Mouse (Mus musculus): Measurements from ENCODE around the gene Esr2. TPM values are rescaled to one million over a fixed set of nuclear protein-coding genes. Genes with fewer than 3 reads are reported as not detected.
"Not testable (repeated sequence)": the region's sequence is repeated elsewhere in the genome, so short reads cannot be mapped to it uniquely, and the experiment has no call there.

Esr2 gene
- polyA plus RNA-seq (2015; fragmentation: Nextera tagmentation; extraction: Ambion mirVana): 0.04 and 0.05 TPM in 2 replicates

- Histone ChIP-seq H3K9me3 (ENCODE audit: control insufficient read depth, low read length) (no peaks in the 10 kb centered on the region), H3K4me3 (ENCODE audit: low read length) (peak within 1 kb of the TSS; percentile 52), H3K4me2 (ENCODE audit: low read depth, low read length) (peak within 1 kb of the TSS; percentile 95), H3K27ac (ENCODE audit: low read length) (no peak within 1 kb of the TSS), H3K36me3 (ENCODE audit: control insufficient read depth, insufficient read depth, low read length) (no peaks in the 10 kb centered on the region), H3K9ac (ENCODE audit: low read depth, low read length) (peak within 1 kb of the TSS; percentile 50), H3K4me1 (ENCODE audit: control insufficient read depth, insufficient read depth, low read length) (0 out of 2 replicates have a peak, but pooled peaks cover 5% of the 10 kb centered on the region), H3K27me3 (replicated peaks; ENCODE audit: control insufficient read depth, insufficient read depth, low read length) (no peaks in the 10 kb centered on the region)
- under 1% methylated on average over 39 of the region's 39 CpGs for WGBS
- peak; percentile 25 for ATAC-seq
Observed at GRCm38 (mm10) chr12:76177000-76177863, at the start of gene Esr2. Gene Esr2 (minus strand): TSS chr12:76177259.

GRCm38 (mm10) chr12:76222104-76222503, 45.0 kb upstream of the Esr2 start:
- not testable (repeated sequence) for H3K9me3 ChIP-seq (ENCODE audit: control insufficient read depth, low read length); H3K4me1 ChIP-seq (ENCODE audit: control insufficient read depth, insufficient read depth, low read length); H3K27ac ChIP-seq (ENCODE audit: low read length); H3K9ac ChIP-seq (ENCODE audit: low read depth, low read length); ATAC-seq; H3K4me3 ChIP-seq (ENCODE audit: low read length); H3K36me3 ChIP-seq (ENCODE audit: control insufficient read depth, insufficient read depth, low read length); H3K4me2 ChIP-seq (ENCODE audit: low read depth, low read length); H3K27me3 ChIP-seq (replicated peaks; ENCODE audit: control insufficient read depth, insufficient read depth, low read length)
- 59% methylated on average over 3 of the region's 8 CpGs for WGBS

- 65% methylated on average over 11 of the region's 11 CpGs for WGBS
- H3K4me3 ChIP-seq (ENCODE audit: low read length): no peak overlapping the region
- no peak for ATAC-seq
- no peaks in the 10 kb centered on the region for H3K9me3 ChIP-seq (ENCODE audit: control insufficient read depth, low read length)
- no peaks in the 10 kb centered on the region for H3K4me1 ChIP-seq (ENCODE audit: control insufficient read depth, insufficient read depth, low read length)
- H3K36me3 ChIP-seq (ENCODE audit: control insufficient read depth, insufficient read depth, low read length): no peaks in the 10 kb centered on the region
- no peaks in the 10 kb centered on the region for H3K27me3 ChIP-seq (replicated peaks; ENCODE audit: control insufficient read depth, insufficient read depth, low read length)
- no peak overlapping the region for H3K27ac ChIP-seq (ENCODE audit: low read length)
- no peak overlapping the region for H3K9ac ChIP-seq (ENCODE audit: low read depth, low read length)
- no peak overlapping the region for H3K4me2 ChIP-seq (ENCODE audit: low read depth, low read length)
Observed at GRCm38 (mm10) chr12:76216716-76217115, 39.7 kb upstream of the Esr2 start.

- no peak for ATAC-seq
- Histone ChIP-seq H3K9me3 (ENCODE audit: control insufficient read depth, low read length) (no peaks in the 10 kb centered on the region), H3K27ac (ENCODE audit: low read length) (no peak overlapping the region), H3K4me2 (ENCODE audit: low read depth, low read length) (no peak overlapping the region), H3K4me1 (ENCODE audit: control insufficient read depth, insufficient read depth, low read length) (no peaks in the 10 kb centered on the region), H3K36me3 (ENCODE audit: control insufficient read depth, insufficient read depth, low read length) (no peaks in the 10 kb centered on the region), H3K4me3 (ENCODE audit: low read length) (no peak overlapping the region), H3K27me3 (replicated peaks; ENCODE audit: control insufficient read depth, insufficient read depth, low read length) (no peaks in the 10 kb centered on the region), H3K9ac (ENCODE audit: low read depth, low read length) (no peak overlapping the region)
- 27% methylated on average over 5 of the region's 5 CpGs for WGBS
Observed at GRCm38 (mm10) chr12:76215121-76215520, 38.1 kb upstream of the Esr2 start.

- Histone ChIP-seq H3K9me3 (ENCODE audit: control insufficient read depth, low read length) (no peaks in the 10 kb centered on the region), H3K4me2 (ENCODE audit: low read depth, low read length) (no peak overlapping the region), H3K36me3 (ENCODE audit: control insufficient read depth, insufficient read depth, low read length) (no peaks in the 10 kb centered on the region), H3K4me1 (ENCODE audit: control insufficient read depth, insufficient read depth, low read length) (no peaks in the 10 kb centered on the region), H3K9ac (ENCODE audit: low read depth, low read length) (no peak overlapping the region), H3K4me3 (ENCODE audit: low read length) (no peak overlapping the region), H3K27me3 (replicated peaks; ENCODE audit: control insufficient read depth, insufficient read depth, low read length) (no peaks in the 10 kb centered on the region), H3K27ac (ENCODE audit: low read length) (no peak overlapping the region)
- WGBS: 91% methylated on average over 5 of the region's 5 CpGs
- no peak for ATAC-seq
Observed at GRCm38 (mm10) chr12:76209429-76209974, 32.4 kb upstream of the Esr2 start.

GRCm38 (mm10) chr12:76200326-76200725, 23.3 kb upstream of the Esr2 start:
- Histone ChIP-seq H3K9me3 (ENCODE audit: control insufficient read depth, low read length) (no peaks in the 10 kb centered on the region), H3K9ac (ENCODE audit: low read depth, low read length) (no peak overlapping the region), H3K4me3 (ENCODE audit: low read length) (no peak overlapping the region), H3K36me3 (ENCODE audit: control insufficient read depth, insufficient read depth, low read length) (no peaks in the 10 kb centered on the region), H3K27ac (ENCODE audit: low read length) (no peak overlapping the region), H3K4me2 (ENCODE audit: low read depth, low read length) (no peak overlapping the region), H3K4me1 (ENCODE audit: control insufficient read depth, insufficient read depth, low read length) (peaks cover 15% of the 10 kb centered on the region), H3K27me3 (replicated peaks; ENCODE audit: control insufficient read depth, insufficient read depth, low read length) (no peaks in the 10 kb centered on the region)
- WGBS: 69% methylated on average over 4 of the region's 4 CpGs
- ATAC-seq: no peak

GRCm38 (mm10) chr12:76197071-76197470, 20.0 kb upstream of the Esr2 start:
- ATAC-seq: peak; percentile 58
- no peak overlapping the region; the same call in 1 of the 2 replicates for H3K9ac ChIP-seq (ENCODE audit: low read depth, low read length)

GRCm38 (mm10) chr12:76196709-76197054, 19.6 kb upstream of the Esr2 start:
- peak; percentile 51 for ATAC-seq
- Histone ChIP-seq H3K27ac (ENCODE audit: low read length) (no peak overlapping the region; the same call in 1 of the 2 replicates), H3K4me1 (ENCODE audit: control insufficient read depth, insufficient read depth, low read length) (peaks cover 15% of the 10 kb centered on the region), H3K9ac (ENCODE audit: low read depth, low read length) (peak overlapping the region; percentile 31; the same call in 1 of the 2 replicates), H3K27me3 (replicated peaks; ENCODE audit: control insufficient read depth, insufficient read depth, low read length) (no peaks in the 10 kb centered on the region), H3K36me3 (ENCODE audit: control insufficient read depth, insufficient read depth, low read length) (no peaks in the 10 kb centered on the region), H3K4me2 (ENCODE audit: low read depth, low read length) (peak overlapping the region; percentile 95), H3K4me3 (ENCODE audit: low read length) (peak overlapping the region; percentile 43), H3K9me3 (ENCODE audit: control insufficient read depth, low read length) (no peaks in the 10 kb centered on the region)
- WGBS: 8% methylated on average over 6 of the region's 6 CpGs

More at GRCm38 (mm10) chr12:76197071-76197470, 20.0 kb upstream of the Esr2 start:
- Histone ChIP-seq H3K4me1 (ENCODE audit: control insufficient read depth, insufficient read depth, low read length) (peaks cover 15% of the 10 kb centered on the region), H3K27ac (ENCODE audit: low read length) (no peak overlapping the region), H3K27me3 (replicated peaks; ENCODE audit: control insufficient read depth, insufficient read depth, low read length) (no peaks in the 10 kb centered on the region), H3K36me3 (ENCODE audit: control insufficient read depth, insufficient read depth, low read length) (no peaks in the 10 kb centered on the region), H3K4me2 (ENCODE audit: low read depth, low read length) (peak overlapping the region; percentile 95), H3K4me3 (ENCODE audit: low read length) (peak overlapping the region; percentile 17), H3K9me3 (ENCODE audit: control insufficient read depth, low read length) (no peaks in the 10 kb centered on the region)
- 34% methylated on average over 8 of the region's 8 CpGs for WGBS

- H3K4me3 ChIP-seq (ENCODE audit: low read length): peak overlapping the region; percentile 43
- WGBS: 1% methylated on average over 22 of the region's 22 CpGs
- H3K27me3 ChIP-seq (replicated peaks; ENCODE audit: control insufficient read depth, insufficient read depth, low read length): no peaks in the 10 kb centered on the region
- peak; percentile 91 for ATAC-seq
- no peaks in the 10 kb centered on the region for H3K36me3 ChIP-seq (ENCODE audit: control insufficient read depth, insufficient read depth, low read length)
- no peaks in the 10 kb centered on the region for H3K9me3 ChIP-seq (ENCODE audit: control insufficient read depth, low read length)
- H3K4me2 ChIP-seq (ENCODE audit: low read depth, low read length): peak overlapping the region; percentile 95
- peaks cover 15% of the 10 kb centered on the region for H3K4me1 ChIP-seq (ENCODE audit: control insufficient read depth, insufficient read depth, low read length)
- peak overlapping the region; percentile 54 for H3K9ac ChIP-seq (ENCODE audit: low read depth, low read length)
- H3K27ac ChIP-seq (ENCODE audit: low read length): peak overlapping the region; percentile 67
Observed at GRCm38 (mm10) chr12:76195912-76196708, 19.1 kb upstream of the Esr2 start.
